Mouse (Mus musculus) layer of hippocampus, adult 11-12 months (tissue): ENCODE measurements around the gene Nfic.

Experiments
- DNase-seq: peaks from one replicate; pipeline ENCODE4 v3.0.0; 2022; ENCODE audit warnings: low spot score

The Nfic gene

DNA sequence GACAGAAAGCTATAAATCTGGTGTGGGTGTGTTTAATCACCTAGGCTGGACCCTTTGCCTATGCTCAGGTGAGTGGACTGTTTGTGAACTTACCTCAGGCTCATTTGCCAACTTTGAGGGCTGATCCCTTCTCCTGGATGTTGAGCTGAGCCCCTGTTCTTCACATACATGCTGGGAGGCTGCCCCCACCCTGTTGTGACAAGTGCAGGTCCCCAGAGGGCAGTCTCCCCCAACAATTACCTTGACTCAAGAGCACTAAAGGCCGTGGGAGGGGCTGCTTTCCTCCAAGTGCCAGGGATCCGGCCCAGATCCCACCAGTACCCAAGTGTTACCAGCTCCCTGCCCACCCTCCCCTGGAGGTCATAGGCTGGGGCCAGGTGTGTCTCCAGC is 29.6 kb upstream of the Nfic start:
- DNase-seq = no peak

DNA sequence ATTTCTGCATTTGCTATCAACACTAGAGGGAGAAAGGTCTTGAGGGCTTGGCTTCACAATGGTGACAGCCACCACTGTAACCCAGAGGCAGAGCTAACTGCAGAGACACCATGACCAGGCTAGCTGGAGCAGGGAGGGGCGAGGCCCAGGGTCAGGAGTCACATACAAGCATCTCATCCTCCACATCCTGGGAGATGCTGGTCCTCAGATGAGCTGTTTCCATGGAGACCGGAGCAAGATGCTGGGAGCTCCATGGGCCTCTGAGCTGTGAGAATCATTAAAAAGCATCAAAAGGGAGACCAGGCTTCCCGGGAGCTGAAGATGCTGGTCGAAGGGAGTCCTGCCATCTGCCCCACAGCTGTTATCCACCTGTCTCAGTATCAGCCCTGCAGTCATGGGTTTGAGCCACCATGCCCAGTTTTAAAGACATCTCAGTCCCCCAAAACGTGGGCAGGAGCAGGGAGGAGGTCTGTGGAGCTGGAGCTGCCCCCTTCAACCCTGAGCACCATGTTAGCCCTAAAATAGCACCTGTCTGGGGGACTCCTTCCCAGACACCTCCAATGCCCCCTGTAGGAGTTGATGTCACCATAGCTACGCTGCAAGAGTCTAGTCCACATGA is 29.1 kb upstream of the Nfic start:
- no peak for DNase-seq

DNA sequence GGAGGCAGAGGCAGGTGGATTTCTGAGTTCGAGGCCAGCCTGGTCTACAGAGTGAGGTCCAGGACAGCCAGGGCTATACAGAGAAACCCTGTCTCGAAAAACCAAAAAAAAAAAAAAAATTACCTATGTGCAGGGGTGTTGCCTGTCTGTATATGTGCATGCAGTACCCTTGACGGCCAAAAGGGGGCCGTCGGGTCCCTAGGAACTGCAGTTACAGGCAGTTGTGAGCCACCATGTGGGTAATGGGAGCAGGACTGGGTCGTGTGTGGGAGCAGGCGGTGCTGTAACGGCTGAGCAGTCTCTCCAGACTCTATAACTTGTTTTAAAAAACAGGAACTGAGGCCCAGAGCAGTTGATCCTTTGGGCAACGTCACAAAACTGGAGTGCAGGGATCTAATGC is 28.5 kb upstream of the Nfic start:
- peak; percentile 68 for DNase-seq

- peak; percentile 67 for DNase-seq
These were observed 27.1 kb upstream of the Nfic start, which contains the start of gene Celf5 for GRCm38 (mm10) chr10:81482533-81482889. TSS of gene Celf5 (minus strand) at chr10:81482709.

DNA sequence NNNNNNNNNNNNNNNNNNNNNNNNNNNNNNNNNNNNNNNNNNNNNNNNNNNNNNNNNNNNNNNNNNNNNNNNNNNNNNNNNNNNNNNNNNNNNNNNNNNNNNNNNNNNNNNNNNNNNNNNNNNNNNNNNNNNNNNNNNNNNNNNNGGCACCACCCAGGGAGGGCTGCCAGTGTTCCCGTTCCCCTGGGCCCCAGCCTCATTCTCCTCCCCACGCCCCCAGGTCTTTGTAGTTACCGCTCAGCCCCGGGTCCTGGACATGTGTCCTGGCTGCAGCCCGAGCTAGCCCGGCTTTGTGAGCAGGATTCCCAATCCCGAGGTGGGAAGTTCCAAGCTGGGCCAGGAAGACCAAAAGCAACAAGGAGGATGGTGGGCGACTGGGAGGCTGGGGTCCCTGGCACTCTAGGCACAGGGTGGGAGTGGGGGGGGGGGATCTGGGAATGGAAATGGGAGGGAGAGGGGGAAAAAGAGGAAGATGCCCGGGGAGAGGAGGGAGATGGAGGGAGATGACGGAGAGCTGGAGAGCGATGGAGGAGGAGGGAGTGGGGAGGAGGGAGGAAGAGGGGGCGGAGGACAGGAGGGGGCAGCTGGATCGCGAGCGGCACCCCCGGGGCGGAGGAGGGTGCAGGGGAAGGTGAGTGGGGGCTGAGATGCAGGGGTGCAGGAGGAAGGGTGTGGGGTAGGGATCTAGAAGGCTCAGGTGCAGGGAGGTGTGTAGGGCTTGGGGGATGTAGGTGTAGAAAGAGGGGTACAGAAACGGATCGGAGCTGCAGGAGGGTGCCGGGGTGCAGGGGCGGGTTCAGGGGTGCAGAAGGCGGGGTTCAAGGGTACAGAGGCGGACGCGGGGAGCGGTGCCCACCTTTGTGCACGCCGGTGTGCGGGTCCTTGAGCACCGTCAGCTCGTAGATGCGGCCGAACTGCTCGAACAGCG is 26.4 kb upstream of the Nfic start:
- DNase-seq = no peak

DNA sequence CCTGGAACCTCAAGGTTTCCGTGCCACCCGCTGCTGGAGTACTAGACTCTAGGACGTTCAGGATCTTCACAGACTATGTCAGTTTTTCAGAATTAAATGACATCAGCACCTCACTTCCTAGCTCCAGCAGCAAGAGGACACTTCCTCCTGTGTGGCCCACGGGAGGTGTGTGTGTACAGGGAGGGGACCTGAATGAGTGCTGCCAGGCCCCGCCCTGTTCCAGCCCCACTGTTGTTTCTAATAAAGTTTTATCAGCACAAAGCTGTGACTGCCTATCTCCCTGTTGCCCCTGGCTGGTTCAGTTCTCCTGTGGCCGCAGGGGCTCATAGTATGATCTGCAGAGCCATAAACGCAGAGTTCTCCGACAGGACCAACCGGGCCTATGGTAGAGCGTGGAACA is 19.0 kb upstream of the Nfic start:
- DNase-seq = no peak

DNA sequence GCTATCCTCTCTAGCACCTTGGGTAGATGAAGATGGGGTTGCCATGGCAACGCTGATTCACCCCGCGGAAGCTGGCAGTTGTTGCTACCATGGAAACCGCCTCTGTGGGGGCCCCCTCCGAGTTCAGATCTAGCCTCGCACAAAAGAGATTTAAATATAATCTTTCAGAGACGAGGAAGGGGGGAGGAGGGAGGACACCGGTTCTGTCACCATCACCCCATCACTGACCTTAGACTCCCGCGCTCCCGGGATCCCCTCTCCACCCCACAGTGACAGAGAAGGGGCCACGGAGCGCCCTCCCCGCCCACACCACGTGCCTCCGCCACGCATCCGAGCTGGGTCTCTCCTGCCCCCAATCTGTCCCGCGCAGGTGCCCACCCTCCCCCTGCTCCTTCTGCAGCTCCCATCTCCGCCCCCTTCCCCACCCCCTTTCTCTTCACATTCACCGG is 17.6 kb upstream of the Nfic start:
- DNase-seq = peak; percentile 93

- DNase-seq = no peak
These were observed 17.1 kb upstream of the Nfic start for GRCm38 (mm10) chr10:81472403-81473002.

DNA sequence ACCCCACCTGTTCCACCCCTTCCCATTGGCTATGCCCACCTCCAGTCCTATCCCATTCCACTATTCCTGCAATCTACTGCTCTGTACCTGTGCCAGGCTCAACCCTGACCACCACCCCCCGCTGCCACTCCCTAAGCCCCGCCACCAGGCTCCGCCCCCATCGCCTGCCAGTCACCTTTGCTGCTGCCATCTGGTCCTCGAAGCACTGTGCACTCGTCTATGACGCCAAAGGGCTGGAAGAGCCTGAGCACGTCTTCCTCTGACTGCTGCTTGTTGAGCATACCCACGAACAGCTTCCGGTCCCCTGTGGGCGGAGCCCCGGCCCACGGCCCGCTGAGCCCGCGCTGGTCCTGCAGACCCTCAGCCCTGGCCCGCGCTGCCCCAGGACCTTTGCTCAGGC is 15.0 kb upstream of the Nfic start:
- DNase-seq = no peak

- no peak for DNase-seq
These were observed 13.8 kb upstream of the Nfic start for GRCm38 (mm10) chr10:81469253-81469652.

GRCm38 (mm10) chr10:81467670-81468235 is 12.3 kb upstream of the Nfic start:
- no peak for DNase-seq

- DNase-seq = no peak
These were observed 11.4 kb upstream of the Nfic start for GRCm38 (mm10) chr10:81466881-81467280.

GRCm38 (mm10) chr10:81466066-81466465 is 10.6 kb upstream of the Nfic start:
- no peak for DNase-seq

- DNase-seq = no peak
These were observed 9.8 kb upstream of the Nfic start for GRCm38 (mm10) chr10:81465265-81465645.

DNA sequence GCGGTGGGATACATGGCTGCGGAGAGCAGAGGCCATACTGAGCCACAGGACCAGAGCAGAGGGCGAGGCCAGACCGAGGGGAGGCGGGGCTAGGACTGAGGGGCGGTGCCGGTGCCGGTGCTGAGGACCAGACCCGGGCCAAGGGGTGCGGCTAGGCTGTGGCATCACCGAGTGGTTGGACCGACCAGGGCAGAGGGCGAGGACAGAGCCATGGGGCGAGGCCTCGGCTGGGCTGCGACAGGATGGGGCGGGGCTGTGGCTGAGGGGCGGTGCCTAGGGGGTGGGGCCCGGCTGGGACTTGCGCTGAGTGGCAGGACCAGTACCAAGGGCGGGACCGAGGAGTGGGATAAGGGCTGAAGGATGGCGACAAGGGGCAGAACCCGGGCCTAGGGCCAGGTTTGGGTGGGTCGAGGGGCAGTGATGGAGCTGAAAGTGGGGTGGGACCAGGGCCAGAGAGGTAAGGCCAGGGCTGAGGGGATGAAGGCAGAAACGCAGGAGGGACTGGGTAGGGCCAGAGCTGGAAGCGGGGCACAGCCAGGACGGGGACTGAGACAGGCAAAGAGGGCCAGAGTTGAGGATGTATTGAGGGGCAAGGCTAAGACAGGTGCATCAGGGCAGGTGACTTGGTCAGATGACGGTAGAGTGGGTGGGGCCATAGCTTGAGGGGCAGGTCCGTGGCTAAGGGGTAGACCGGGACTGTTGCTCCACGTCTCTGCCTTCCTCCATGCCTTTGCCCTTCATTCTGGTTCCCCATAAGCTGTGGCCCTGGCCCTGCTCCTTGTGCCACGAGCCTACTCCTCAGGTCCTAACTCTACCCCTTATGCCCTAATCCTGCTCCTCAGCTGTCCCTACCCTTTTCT is 9.2 kb upstream of the Nfic start:
- peak; percentile 33 for DNase-seq

DNA sequence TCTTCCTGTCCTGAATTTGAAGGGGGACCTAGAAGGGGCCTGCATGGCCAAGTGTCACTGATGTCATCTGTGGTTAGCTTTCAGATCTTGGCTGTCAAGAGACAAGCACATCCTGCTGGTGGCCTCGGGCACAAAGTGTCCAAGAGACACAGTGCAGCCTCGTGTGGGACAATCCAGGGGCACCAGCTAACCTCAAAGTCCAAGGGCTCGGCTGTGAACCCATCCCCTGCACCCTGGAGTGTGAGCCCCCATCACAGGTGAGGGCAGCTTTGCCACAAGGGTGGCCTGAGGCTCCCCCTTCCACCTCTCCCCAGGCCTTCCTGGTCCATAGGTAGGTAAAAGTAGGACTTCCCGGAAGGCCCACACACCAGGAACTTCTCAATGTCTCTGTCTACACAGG is 8.1 kb upstream of the Nfic start:
- no peak for DNase-seq

- DNase-seq = peak; percentile 8
These were observed 7.5 kb upstream of the Nfic start for GRCm38 (mm10) chr10:81462917-81463316.

DNA sequence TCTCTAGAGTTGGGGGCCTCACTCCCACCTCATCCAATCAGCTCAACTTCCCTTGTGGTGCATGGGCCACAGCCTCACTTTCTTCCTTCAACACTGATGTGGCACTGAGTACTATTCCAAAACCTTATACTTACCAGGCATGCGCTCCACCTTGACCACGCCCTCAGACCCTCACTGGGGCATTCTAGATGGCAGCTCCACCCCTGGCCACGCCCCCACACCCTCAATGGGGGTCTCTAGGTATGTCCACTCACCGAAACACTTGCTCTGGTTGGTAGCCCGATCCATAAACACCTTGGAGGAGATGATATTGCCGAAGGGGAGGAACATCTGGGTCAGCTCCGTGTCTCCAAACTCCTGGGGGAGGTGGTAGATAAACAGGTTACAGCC is 7.0 kb upstream of the Nfic start:
- DNase-seq = peak; percentile 14

DNA sequence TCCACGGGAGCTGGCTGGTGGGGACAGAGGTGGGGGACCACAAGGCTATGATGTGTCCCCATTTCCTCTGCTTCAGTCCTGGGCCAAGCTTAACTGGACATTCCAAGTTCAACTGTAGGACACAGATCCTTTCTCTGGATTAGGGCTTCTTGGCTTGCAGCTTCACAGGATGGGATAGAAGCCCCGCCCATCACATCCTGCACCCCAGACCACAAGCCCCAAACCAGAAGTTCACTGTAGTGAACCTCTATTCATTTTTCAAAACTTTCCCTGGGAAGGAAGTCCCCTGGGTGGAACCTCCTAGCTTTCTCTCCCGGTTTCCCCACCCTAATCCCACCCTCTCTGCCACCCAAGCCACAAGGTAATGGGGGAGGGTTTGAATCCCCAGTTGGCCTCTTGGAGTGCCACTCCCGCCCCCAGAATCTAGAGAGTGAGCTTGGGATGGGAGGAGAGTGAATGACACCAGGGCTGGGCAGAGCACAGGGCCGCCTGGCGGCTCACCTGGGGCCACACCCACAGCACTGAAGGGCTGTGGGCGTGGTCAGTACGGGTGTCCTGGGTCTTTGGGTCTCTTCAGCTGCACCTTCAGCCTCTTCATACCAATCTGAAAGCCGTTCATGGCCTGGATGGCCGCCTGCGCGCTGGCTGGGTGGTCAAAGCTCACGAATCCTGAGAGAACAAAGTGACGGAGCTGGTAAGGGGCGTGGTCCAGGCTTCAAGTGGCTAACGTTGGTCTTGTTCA is 6.4 kb upstream of the Nfic start:
- DNase-seq = no peak

DNA sequence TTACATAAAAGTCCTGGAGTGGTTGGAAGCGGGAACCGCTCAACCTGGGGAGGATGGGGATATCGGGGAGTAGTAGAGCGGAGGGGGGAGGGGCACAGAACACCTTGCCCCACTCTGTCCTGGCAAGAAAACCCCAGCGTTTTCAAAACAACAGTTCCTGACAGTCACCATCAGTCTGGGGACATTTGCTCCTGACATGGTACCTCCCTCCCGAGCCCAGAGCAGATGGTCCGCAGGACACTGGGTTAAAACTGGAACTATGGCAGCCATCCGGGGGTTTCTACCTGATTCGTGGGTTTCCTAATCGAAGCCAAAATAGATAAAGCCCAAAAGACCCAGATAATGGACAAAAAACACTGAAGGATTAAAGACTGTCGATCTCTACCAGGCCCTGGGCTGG is 5.5 kb upstream of the Nfic start:
- no peak for DNase-seq

GRCm38 (mm10) chr10:81460471-81460870 is 5.0 kb upstream of the Nfic start:
- no peak for DNase-seq
